Comparison of ENCODE assay signal across 27 mouse cellular contexts in genomic region chr10:115069123-115069911, GRCm38 (mm10).
DNase-seq lines count a peak whose midpoint lies in the region; ATAC-seq and TF ChIP-seq lines count a peak whose summit lies in the region.
"Had no signal": no experiment of that assay in that cellular context is flagged by ENCODE, and none has a peak within 500 bp of the region (broad histone marks: within the 10 kb centered on the region; RNA-seq: fewer than 3 reads in every experiment).

No protein-coding gene starts in this region.

- H3K36me3 ChIP-seq in midbrain, embryonic 13.5 days: no peaks in the 10 kb centered on the region
- no peaks in the 10 kb centered on the region for H3K36me3 ChIP-seq in midbrain, embryonic 10.5 days
- no peaks in the 10 kb centered on the region for H3K36me3 ChIP-seq in forebrain, postnatal 0 days (ENCODE audit: insufficient read depth)
- H3K36me3 ChIP-seq: limb, embryonic 12.5 days; liver, embryonic 15.5 days; stomach, embryonic 15.5 days had no signal

- peaks cover 4% of the 10 kb centered on the region; the same call in 1 of the 2 replicates for H3K9me3 ChIP-seq in midbrain, embryonic 13.5 days
- H3K9me3 ChIP-seq in midbrain, embryonic 10.5 days (replicated peaks): no peaks in the 10 kb centered on the region; the same call in 1 of the 2 replicates
- H3K9me3 ChIP-seq in forebrain, postnatal 0 days (ENCODE audit: low read length): peaks cover 3% of the 10 kb centered on the region; the same call in 1 of the 2 replicates
- H3K9me3 ChIP-seq: limb, embryonic 12.5 days; stomach, embryonic 15.5 days had no signal

- no peak for TF ChIP-seq CTCF in brain, embryonic 14.5 days (IDR thresholded peaks at IDR 0.05; ENCODE audit: borderline replicate concordance, extremely low read depth, insufficient read depth, insufficient read length)
- no peak for TF ChIP-seq CTCF in forebrain, postnatal 0 days (IDR thresholded peaks at IDR 0.05; ENCODE audit: low read depth)

- peak; percentile 47 for ATAC-seq in frontal cortex, adult (ENCODE audit: low TSS enrichment)
- peak; percentile 53; the same call in 1 of the 2 replicates for ATAC-seq in midbrain, embryonic 13.5 days
- peak; percentile 68 for ATAC-seq in forebrain, postnatal 0 days
- ATAC-seq: CD4-positive, CD25-positive, alpha-beta regulatory T cell, adult 4 months; inflammation-experienced regulatory T-cells, adult 6 months had no signal

- no peak for TF ChIP-seq POLR2A in brain, embryonic 14.5 days (IDR thresholded peaks at IDR 0.05; ENCODE audit: borderline replicate concordance, extremely low read depth, insufficient read depth, insufficient read length, poor library complexity, severe bottlenecking)

- no peak overlapping the region for H3K4me3 ChIP-seq in midbrain, embryonic 13.5 days (replicated peaks)
- H3K4me3 ChIP-seq in midbrain, embryonic 10.5 days: no peak overlapping the region
- no peak overlapping the region for H3K4me3 ChIP-seq in forebrain, postnatal 0 days (ENCODE audit: low read depth, low read length)
- H3K4me3 ChIP-seq: limb, embryonic 12.5 days; liver, embryonic 15.5 days; stomach, embryonic 15.5 days had no signal

- H3K27me3 ChIP-seq in midbrain, embryonic 13.5 days: no peaks in the 10 kb centered on the region
- no peaks in the 10 kb centered on the region for H3K27me3 ChIP-seq in midbrain, embryonic 10.5 days (ENCODE audit: low read depth, poor library complexity, severe bottlenecking)
- no peaks in the 10 kb centered on the region for H3K27me3 ChIP-seq in forebrain, postnatal 0 days (ENCODE audit: insufficient read depth, low read length)
- H3K27me3 ChIP-seq: limb, embryonic 12.5 days; liver, embryonic 15.5 days; stomach, embryonic 15.5 days had no signal

- H3K27ac ChIP-seq in midbrain, embryonic 13.5 days: no peak overlapping the region
- H3K27ac ChIP-seq in midbrain, embryonic 10.5 days (replicated peaks): no peak overlapping the region
- no peak overlapping the region for H3K27ac ChIP-seq in forebrain, postnatal 0 days (ENCODE audit: low read depth, low read length)
- H3K27ac ChIP-seq: hindbrain, embryonic 14.5 days; limb, embryonic 12.5 days; liver, embryonic 15.5 days; stomach, embryonic 15.5 days had no signal

- H3K4me2 ChIP-seq in midbrain, embryonic 13.5 days (replicated peaks): no peak overlapping the region
- H3K4me2 ChIP-seq in forebrain, postnatal 0 days (ENCODE audit: low read depth): no peak overlapping the region
- H3K4me2 ChIP-seq: heart, embryonic 11.5 days; hindbrain, embryonic 14.5 days; limb, embryonic 12.5 days; liver, embryonic 15.5 days; lung, embryonic 14.5 days; stomach, embryonic 15.5 days had no signal

- H3K4me1 ChIP-seq in midbrain, embryonic 13.5 days (replicated peaks): no peaks in the 10 kb centered on the region
- H3K4me1 ChIP-seq in midbrain, embryonic 10.5 days: peaks cover 3% of the 10 kb centered on the region; the same call in 1 of the 2 replicates
- H3K4me1 ChIP-seq in forebrain, postnatal 0 days (ENCODE audit: insufficient read depth): no peaks in the 10 kb centered on the region
- H3K4me1 ChIP-seq: limb, embryonic 12.5 days; liver, embryonic 15.5 days; stomach, embryonic 15.5 days had no signal

- no peak overlapping the region for H3K9ac ChIP-seq in midbrain, embryonic 13.5 days (replicated peaks)
- no peak overlapping the region for H3K9ac ChIP-seq in forebrain, postnatal 0 days
- H3K9ac ChIP-seq: hindbrain, embryonic 14.5 days; limb, embryonic 12.5 days; liver, embryonic 15.5 days; lung, embryonic 14.5 days; stomach, embryonic 15.5 days had no signal

- 63% methylated on average over 8 of the region's 8 CpGs for WGBS in midbrain, embryonic 13.5 days
- 78% methylated on average over 8 of the region's 8 CpGs for WGBS in midbrain, embryonic 10.5 days
- 53% methylated on average over 8 of the region's 8 CpGs for WGBS in forebrain, postnatal 0 days

- DNase-seq in frontal cortex, postnatal 25 days (ENCODE audit: low spot score in 2 of 2): no peak
- no peak for DNase-seq in midbrain, embryonic 10.5 days (ENCODE audit: low spot score)
- DNase-seq in brain, embryonic 14.5 days (ENCODE audit: low read depth): peak; percentile 70
- peak; percentile 27 for DNase-seq in forebrain, postnatal 0 days
- no peak for DNase-seq in kidney, adult 9 months
- DNase-seq: adrenal gland, postnatal 25 days; cerebellum, adult 2 months; cerebellum, postnatal 25 days; gastrocnemius, postnatal 14 days; heart, postnatal 4 days; kidney, adult 11 months; kidney, postnatal 36 days; layer of hippocampus, adult 9-11 months; lung, embryonic 14.5 days; lung, postnatal 14 days; right cerebral cortex, postnatal 25 days; thymus, adult 2 months; thymus, postnatal 36 days had no signal

Comparison
In these comparisons a context has a peak if more than half of its experiments do, and no peak if none do; other contexts are left out.
1. DNase-seq: peak in brain, embryonic 14.5 days (single experiment) and forebrain, postnatal 0 days (single experiment); none in frontal cortex, postnatal 25 days (0 of 2), midbrain, embryonic 10.5 days (single experiment) and kidney, adult 9 months (single experiment).
2. Peak in every context shown above with its lines, with median percentiles within 50 percentile points of each other: ATAC-seq.